Mouse (Mus musculus) thymus, adult 2 months (tissue): ENCODE results near the gene Mogs. TPM values are rescaled to one million over a fixed set of nuclear protein-coding genes. Genes with fewer than 3 reads are reported as not detected.

Experiments used
- DNase-seq: peaks from one replicate; pipeline ENCODE4 v3.0.0; 2021
- H3K27ac ChIP-seq: fragments of 200-500 bp; 2 replicates; pipeline ENCODE4 v1.5.1; 2012; ENCODE audit warnings: low read length, control low read depth; ENCODE audit not compliant: control insufficient read depth, insufficient read depth
- H3K27me3 ChIP-seq: fragments of 200-500 bp; 2 replicates; pipeline ENCODE4 v1.6.1; 2012; ENCODE audit warnings: mild to moderate bottlenecking, low read length, moderate library complexity, mixed read lengths; ENCODE audit not compliant: control insufficient read depth, insufficient read depth
- H3K36me3 ChIP-seq: fragments of 200-500 bp; 2 replicates; pipeline ENCODE4 v1.6.1; 2012; ENCODE audit warnings: mild to moderate bottlenecking, low read length, moderate library complexity; ENCODE audit not compliant: control insufficient read depth, insufficient read depth
- H3K4me1 ChIP-seq: fragments of 200-500 bp; replicated peaks from 2 replicates; pipeline ENCODE4 v1.6.1; 2012; ENCODE audit warnings: low read length; ENCODE audit not compliant: control insufficient read depth, insufficient read depth
- H3K4me3 ChIP-seq: fragments of 200-500 bp; 2 replicates; pipeline ENCODE4 v1.5.1; 2012; ENCODE audit warnings: mild to moderate bottlenecking, low read length, control low read depth, moderate library complexity; ENCODE audit not compliant: control insufficient read depth, insufficient read depth
- CTCF ChIP-seq: fragments of 200-500 bp; IDR thresholded peaks from 2 replicates; pipeline ENCODE4 v1.5.1; 2012; ENCODE audit warnings: mild to moderate bottlenecking, control low read depth, low read length, moderate library complexity, borderline replicate concordance; ENCODE audit not compliant: control insufficient read depth, poor library complexity, insufficient read depth; ENCODE audit errors: extremely low read depth
- POLR2A ChIP-seq: fragments of 200-500 bp; IDR thresholded peaks from 2 replicates; pipeline ENCODE4 v1.6.1; 2012; ENCODE audit warnings: mild to moderate bottlenecking, low read length, control low read depth, moderate library complexity; ENCODE audit not compliant: control insufficient read depth, poor library complexity, insufficient read depth; ENCODE audit errors: extremely low read depth
- WGBS: fragments of 180-500 bp; shearing (Covaris S2); methylation state at CpG from one replicate; pipeline ENCODE4 v1.1.7; 2018; 5-methylcytosine and 5-hydroxymethylcytosine counted together
- polyA plus RNA-seq: library from polyadenylated mRNA; depleted of rRNA; stranded (reverse); fragments of >200 nt; gene quantifications from 2 replicates; pipeline ENCODE4 v1.2.3, GENCODE M21; 2012

Mogs gene
- polyA plus RNA-seq, 1 experiment = 142 TPM

GRCm38 (mm10) chr6:83092416-83093127 lies 22.7 kb upstream of the Mogs start:
- no peak for DNase-seq
- peaks cover under 1% of the 10 kb centered on the region for H3K27me3 ChIP-seq
- peaks cover 18% of the 10 kb centered on the region for H3K4me1 ChIP-seq
- H3K4me3 ChIP-seq = no peak overlapping the region
- no peak for TF ChIP-seq POLR2A
- TF ChIP-seq CTCF = no peak
- WGBS = 25% methylated on average over 6 of the region's 6 CpGs
- no peaks in the 10 kb centered on the region for H3K36me3 ChIP-seq
- no peak overlapping the region for H3K27ac ChIP-seq

- Histone ChIP-seq H3K27ac (peak overlapping the region; percentile 32), H3K27me3 (no peaks in the 10 kb centered on the region), H3K36me3 (no peaks in the 10 kb centered on the region), H3K4me3 (no peak overlapping the region; the same call in 1 of the 2 replicates), H3K4me1 (peaks cover 21% of the 10 kb centered on the region)
- 10% methylated on average over 6 of the region's 6 CpGs for WGBS
- no peak for TF ChIP-seq POLR2A
- no peak for TF ChIP-seq CTCF
- DNase-seq = peak; percentile 53
These were observed 19.3 kb upstream of the Mogs start for GRCm38 (mm10) chr6:83095968-83096367.

GRCm38 (mm10) chr6:83098411-83098810 lies 16.9 kb upstream of the Mogs start:
- H3K36me3 ChIP-seq = no peaks in the 10 kb centered on the region
- H3K4me3 ChIP-seq = no peak overlapping the region
- no peak overlapping the region for H3K27ac ChIP-seq
- WGBS = 91% methylated on average over 2 of the region's 2 CpGs
- peaks cover 33% of the 10 kb centered on the region for H3K4me1 ChIP-seq
- TF ChIP-seq POLR2A = no peak
- TF ChIP-seq CTCF = no peak
- no peaks in the 10 kb centered on the region for H3K27me3 ChIP-seq
- no peak for DNase-seq

- peak within 1 kb of the TSS; percentile 85 for H3K4me3 ChIP-seq
- H3K36me3 ChIP-seq = no peaks in the 10 kb centered on the region
- no peaks in the 10 kb centered on the region for H3K27me3 ChIP-seq
- peaks cover 22% of the 10 kb centered on the region for H3K4me1 ChIP-seq
- under 1% methylated on average over 25 of the region's 25 CpGs for WGBS
- peak; percentile 94 for DNase-seq
- TF ChIP-seq POLR2A = 0 out of 2 replicates have a peak, but pooled peaks have one; percentile 36
- TF ChIP-seq CTCF = no peak
- peak within 1 kb of the TSS; percentile 9 for H3K27ac ChIP-seq
These were observed 14.0 kb upstream of the Mogs start, which contains the start of the genes Ccdc142 and Gm42688 for GRCm38 (mm10) chr6:83101316-83101687. Gene Ccdc142, plus strand, starts transcription at chr6:83101601. Gene Gm42688, plus strand, starts transcription at chr6:83101617.

GRCm38 (mm10) chr6:83101688-83102556 lies 13.4 kb upstream of the Mogs start:
- TF ChIP-seq POLR2A (0 out of 2 replicates have a peak, but pooled peaks have one; percentile 26), CTCF (peak; percentile 71; the same call in 1 of the 2 replicates)
- Histone ChIP-seq H3K27me3 (no peaks in the 10 kb centered on the region), H3K4me1 (peaks cover 18% of the 10 kb centered on the region), H3K4me3 (peak overlapping the region; percentile 85), H3K36me3 (no peaks in the 10 kb centered on the region), H3K27ac (peak overlapping the region; percentile 1; the same call in 1 of the 2 replicates)
- under 1% methylated on average over 74 of the region's 74 CpGs for WGBS
- DNase-seq = peak; percentile 81

- no peaks in the 10 kb centered on the region for H3K36me3 ChIP-seq
- no peak for DNase-seq
- WGBS = 91% methylated on average over 11 of the region's 11 CpGs
- H3K4me3 ChIP-seq = no peak overlapping the region
- peaks cover 23% of the 10 kb centered on the region for H3K4me1 ChIP-seq
- no peaks in the 10 kb centered on the region for H3K27me3 ChIP-seq
- no peak overlapping the region for H3K27ac ChIP-seq
- TF ChIP-seq POLR2A (no peak), CTCF (no peak)
These were observed 12.1 kb upstream of the Mogs start for GRCm38 (mm10) chr6:83103130-83103650.
